In the genomic region with DNA sequence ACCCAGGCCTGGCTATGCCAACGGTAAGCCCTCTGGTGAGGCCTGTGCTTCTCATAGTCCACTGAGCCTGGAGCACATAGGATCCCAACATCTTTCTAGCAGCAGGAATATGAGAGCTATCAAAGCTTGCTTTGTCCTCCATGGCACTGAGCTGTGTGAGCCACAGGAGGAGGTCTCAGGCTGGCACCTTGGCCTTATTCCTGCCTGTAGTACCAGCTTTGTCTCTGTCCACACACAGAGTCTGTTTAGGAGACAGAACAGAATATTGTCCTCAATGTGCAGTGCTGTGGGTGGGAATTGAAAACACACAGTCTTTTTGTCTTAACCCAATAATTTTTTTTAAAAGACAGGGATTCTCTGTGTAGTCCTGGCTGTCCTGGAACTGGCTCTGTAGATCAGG, we compare ENCODE assay signal across 15 mouse cellular contexts. TPM values are rescaled to one million over a fixed set of nuclear protein-coding genes. Genes with fewer than 3 reads are reported as not detected.
"Had no signal": no experiment of that assay in that cellular context is flagged by ENCODE, and none has a peak within 500 bp of the region (broad histone marks: within the 10 kb centered on the region; RNA-seq: fewer than 3 reads in every experiment).

No protein-coding gene starts in this region.

- H3K4me3 ChIP-seq: limb, embryonic 13.5 days; midbrain, embryonic 13.5 days had no signal

- H3K4me1 ChIP-seq: limb, embryonic 13.5 days had no signal

- DNase-seq: kidney, adult 11 months; kidney, adult 9 months; kidney, postnatal 36 days; layer of hippocampus, postnatal 36 days; lung, adult 18-20 months; lung, postnatal 36 days; thymus, postnatal 4 days had no signal

- H3K27ac ChIP-seq: kidney, postnatal 0 days; limb, embryonic 13.5 days; liver, embryonic 14.5 days; midbrain, embryonic 13.5 days had no signal

RNA-seq across cellular contexts. Expression of gene Cryaa, which starts 3.2 kb away (rescaled TPM):
- total RNA-seq: left cerebral cortex, postnatal 36 days; liver, adult 2 months; megakaryocyte progenitor cell, adult 5-6 weeks had no signal
- polyA plus RNA-seq: limb, embryonic 13.5 days; liver, adult 2 months; liver, embryonic 14.5 days; midbrain, embryonic 13.5 days; stomach, embryonic 14.5 days had no signal

RNA-seq across cellular contexts. Expression of gene Cbs, which starts 37.4 kb away (rescaled TPM):
- total RNA-seq: megakaryocyte progenitor cell, adult 5-6 weeks had no signal
